Mouse (Mus musculus): ENCODE measurements at regions not wholly inside any gene's neighbourhood (a gene's known extent, or its start where the extent isn't known, plus 50 kb on each side); places are given as distances from the start of the nearest gene placed in this dataset.

GRCm38 (mm10) chr17:14493751-14494320 is 200.2 kb downstream of the Thbs2 start:
- no peak for DNase-seq (ENCODE audit: low read depth)

- no peak for DNase-seq (ENCODE audit: low read depth)
These were observed 201.1 kb downstream of the Thbs2 start for GRCm38 (mm10) chr17:14492936-14493335.

- no peak for DNase-seq (ENCODE audit: low read depth)
These were observed 202.4 kb downstream of the Smoc2 start for GRCm38 (mm10) chr17:14481746-14482145.

- no peak for DNase-seq (ENCODE audit: low read depth)
These were observed 199.7 kb downstream of the Smoc2 start for GRCm38 (mm10) chr17:14478938-14479505.

- no peak for DNase-seq (ENCODE audit: low read depth)
These were observed 197.4 kb downstream of the Smoc2 start for GRCm38 (mm10) chr17:14476707-14477106.

- DNase-seq (ENCODE audit: low read depth), result no peak
These were observed 196.7 kb downstream of the Smoc2 start for GRCm38 (mm10) chr17:14475778-14476647.

GRCm38 (mm10) chr17:14475277-14475676 is 196.0 kb downstream of the Smoc2 start:
- no peak for DNase-seq (ENCODE audit: low read depth)

GRCm38 (mm10) chr17:14468754-14469488 is 189.6 kb downstream of the Smoc2 start:
- no peak for DNase-seq (ENCODE audit: low read depth)

- no peak for DNase-seq (ENCODE audit: low read depth)
These were observed 176.0 kb downstream of the Smoc2 start for GRCm38 (mm10) chr17:14455251-14455743.

Measured in 416B (cell line).